Mouse (Mus musculus) hindbrain, embryonic 11.5 days (tissue): ENCODE data around the gene Nmnat2. TPM values are rescaled to one million over a fixed set of nuclear protein-coding genes. Genes with fewer than 3 reads are reported as not detected.
"Not testable (repeated sequence)": the region's sequence is repeated elsewhere in the genome, so short reads cannot be mapped to it uniquely, and the experiment has no call there.

ENCODE experiments used
- ATAC-seq: fragments of 200-750 bp; cut with Nextera tagmentation; 2 replicates; pipeline ENCODE4 v1.8.0; 2017; ENCODE audit warnings: mild to moderate bottlenecking, moderate TSS enrichment, moderate library complexity; ENCODE audit not compliant: low FRiP score
- DNase-seq: peaks from one replicate; pipeline ENCODE4 v3.0.0-alpha.2; 2015; ENCODE audit warnings: low spot score
- H3K27ac ChIP-seq: fragments of 300-500 bp; sonication (generic); 2 replicates; pipeline ENCODE4 v1.5.1; 2014; ENCODE audit warnings: mild to moderate bottlenecking, low read depth, low read length
- H3K27me3 ChIP-seq: fragments of 300-500 bp; sonication (generic); 2 replicates; pipeline ENCODE4 v1.6.1; 2014; ENCODE audit warnings: mild to moderate bottlenecking, low read length, moderate library complexity, mixed read lengths; ENCODE audit not compliant: control insufficient read depth, insufficient read depth
- H3K36me3 ChIP-seq: fragments of 300-500 bp; sonication (generic); 2 replicates; pipeline ENCODE4 v1.6.1; 2014; ENCODE audit warnings: mild to moderate bottlenecking, low read length, moderate library complexity, mixed read lengths; ENCODE audit not compliant: control insufficient read depth, insufficient read depth
- H3K4me1 ChIP-seq: fragments of 300-500 bp; sonication (generic); replicated peaks from 2 replicates; pipeline ENCODE4 v1.6.1; 2014; ENCODE audit warnings: low read length, mixed read lengths; ENCODE audit not compliant: control insufficient read depth, insufficient read depth
- H3K4me2 ChIP-seq: fragments of 300-500 bp; sonication (generic); replicated peaks from 2 replicates; pipeline ENCODE4 v1.6.1; 2014; ENCODE audit warnings: mild to moderate bottlenecking, low read depth, low read length
- H3K4me3 ChIP-seq: fragments of 300-500 bp; sonication (generic); 2 replicates; pipeline ENCODE4 v1.5.1; 2014; ENCODE audit warnings: low read depth, low read length
- H3K9ac ChIP-seq: fragments of 300-500 bp; sonication (generic); 2 replicates; pipeline ENCODE4 v1.6.1; 2014; ENCODE audit warnings: low read depth, low read length
- H3K9me3 ChIP-seq: fragments of 300-500 bp; sonication (generic); 2 replicates; pipeline ENCODE4 v1.6.1; 2016; ENCODE audit warnings: low read length; ENCODE audit not compliant: control insufficient read depth
- WGBS: fragments of 180-500 bp; shearing (Covaris S2); extraction: QIAGEN DNeasy Blood & Tissue Kit; methylation state at CpG from one replicate; pipeline ENCODE4 v1.1.7; 2014; 5-methylcytosine and 5-hydroxymethylcytosine counted together
- polyA plus RNA-seq: library from polyadenylated mRNA; unstranded; fragments of >200 nt; fragmentation: Nextera tagmentation; extraction: Ambion mirVana; gene quantifications from 2 replicates; pipeline ENCODE4 v1.2.1, GENCODE M21; 2014

The Nmnat2 gene
- polyA plus RNA-seq, 1 experiment from 2014 or later = 36.7 TPM

GRCm38 (mm10) chr1:153083233-153083632 lies 128.4 kb downstream of the Nmnat2 start:
- not testable (repeated sequence) for DNase-seq, H3K4me2 ChIP-seq, H3K4me1 ChIP-seq, H3K9ac ChIP-seq, H3K27ac ChIP-seq, H3K9me3 ChIP-seq, H3K4me3 ChIP-seq, ATAC-seq, H3K36me3 ChIP-seq, H3K27me3 ChIP-seq
- WGBS = 82% methylated on average over 7 of the region's 14 CpGs

- Histone ChIP-seq H3K36me3 (no peaks in the 10 kb centered on the region), H3K27ac (no peak overlapping the region), H3K4me3 (no peak overlapping the region), H3K4me2 (no peak overlapping the region), H3K27me3 (no peaks in the 10 kb centered on the region), H3K9ac (no peak overlapping the region), H3K4me1 (no peaks in the 10 kb centered on the region), H3K9me3 (no peaks in the 10 kb centered on the region)
- 61% methylated on average over 6 of the region's 6 CpGs for WGBS
- ATAC-seq = no peak
- DNase-seq = no peak
Observed at GRCm38 (mm10) chr1:153084191-153084590, 129.4 kb downstream of the Nmnat2 start.

GRCm38 (mm10) chr1:153085198-153085597 lies 130.4 kb downstream of the Nmnat2 start:
- Histone ChIP-seq H3K4me2 (no peak overlapping the region), H3K9me3 (no peaks in the 10 kb centered on the region), H3K9ac (no peak overlapping the region), H3K27ac (no peak overlapping the region), H3K4me1 (no peaks in the 10 kb centered on the region), H3K27me3 (no peaks in the 10 kb centered on the region), H3K4me3 (no peak overlapping the region), H3K36me3 (no peaks in the 10 kb centered on the region)
- 92% methylated on average over 5 of the region's 5 CpGs for WGBS
- DNase-seq (no peak), ATAC-seq (no peak)

- H3K36me3 ChIP-seq = no peaks in the 10 kb centered on the region
- ATAC-seq (no peak), DNase-seq (no peak)
- no peak overlapping the region for H3K4me3 ChIP-seq
- H3K27ac ChIP-seq = no peak overlapping the region
- H3K9ac ChIP-seq = no peak overlapping the region
- H3K27me3 ChIP-seq = no peaks in the 10 kb centered on the region
- 86% methylated on average over 5 of the region's 5 CpGs for WGBS
- no peaks in the 10 kb centered on the region; the same call in 1 of the 2 replicates for H3K4me1 ChIP-seq
- H3K9me3 ChIP-seq = no peaks in the 10 kb centered on the region
- no peak overlapping the region for H3K4me2 ChIP-seq
Observed at GRCm38 (mm10) chr1:153087771-153088170, 133.0 kb downstream of the Nmnat2 start.

- no peaks in the 10 kb centered on the region for H3K9me3 ChIP-seq
- H3K9ac ChIP-seq = no peak overlapping the region
- H3K4me3 ChIP-seq = no peak overlapping the region
- no peaks in the 10 kb centered on the region for H3K36me3 ChIP-seq
- ATAC-seq (no peak), DNase-seq (no peak)
- WGBS = 91% methylated on average over 2 of the region's 2 CpGs
- H3K4me1 ChIP-seq = no peaks in the 10 kb centered on the region; the same call in 1 of the 2 replicates
- H3K27ac ChIP-seq = no peak overlapping the region
- H3K27me3 ChIP-seq = no peaks in the 10 kb centered on the region
- no peak overlapping the region for H3K4me2 ChIP-seq
Observed at GRCm38 (mm10) chr1:153090081-153090480, 135.3 kb downstream of the Nmnat2 start.

GRCm38 (mm10) chr1:153090807-153091206 lies 136.0 kb downstream of the Nmnat2 start:
- Histone ChIP-seq H3K36me3 (no peaks in the 10 kb centered on the region), H3K9me3 (no peaks in the 10 kb centered on the region), H3K4me3 (no peak overlapping the region), H3K4me1 (no peaks in the 10 kb centered on the region; the same call in 1 of the 2 replicates), H3K4me2 (no peak overlapping the region), H3K27ac (no peak overlapping the region), H3K9ac (no peak overlapping the region), H3K27me3 (no peaks in the 10 kb centered on the region)
- ATAC-seq (no peak), DNase-seq (no peak)
- 72% methylated on average over 4 of the region's 4 CpGs for WGBS

- Histone ChIP-seq H3K36me3 (no peaks in the 10 kb centered on the region), H3K4me2 (no peak overlapping the region), H3K9ac (no peak overlapping the region), H3K27ac (no peak overlapping the region), H3K4me1 (no peaks in the 10 kb centered on the region; the same call in 1 of the 2 replicates), H3K27me3 (no peaks in the 10 kb centered on the region), H3K4me3 (no peak overlapping the region), H3K9me3 (no peaks in the 10 kb centered on the region)
- DNase-seq (no peak), ATAC-seq (peak; percentile 50)
- 34% methylated on average over 9 of the region's 9 CpGs for WGBS
Observed at GRCm38 (mm10) chr1:153091438-153092236, 136.8 kb downstream of the Nmnat2 start.

GRCm38 (mm10) chr1:153092237-153092975 lies 137.6 kb downstream of the Nmnat2 start:
- DNase-seq (peak; percentile 82), ATAC-seq (peak; percentile 70)
- Histone ChIP-seq H3K4me2 (no peak overlapping the region), H3K9me3 (no peaks in the 10 kb centered on the region), H3K4me1 (no peaks in the 10 kb centered on the region; the same call in 1 of the 2 replicates), H3K27me3 (no peaks in the 10 kb centered on the region), H3K36me3 (no peaks in the 10 kb centered on the region), H3K27ac (no peak overlapping the region), H3K4me3 (no peak overlapping the region), H3K9ac (no peak overlapping the region)
- WGBS = 47% methylated on average over 5 of the region's 5 CpGs
